8 mouse cellular contexts compared by ENCODE assay signal in genomic region chr7:127931351-127932135, GRCm38 (mm10). TPM values are rescaled to one million over a fixed set of nuclear protein-coding genes. Genes with fewer than 3 reads are reported as not detected.
DNase-seq lines count a peak whose midpoint lies in the region; ATAC-seq and TF ChIP-seq lines count a peak whose summit lies in the region.

No protein-coding gene starts in this region.

- no peak overlapping the region for H3K4me2 ChIP-seq in forebrain, embryonic 11.5 days (ENCODE audit: low read depth, low read length, severe bottlenecking)
- H3K4me2 ChIP-seq in forebrain, embryonic 16.5 days (ENCODE audit: low read length) = no peak overlapping the region
- peak overlapping the region; percentile 28 for H3K4me2 ChIP-seq in intestine, postnatal 0 days (replicated peaks; ENCODE audit: low read depth)
- peak overlapping the region; percentile 40 for H3K4me2 ChIP-seq in lung, embryonic 14.5 days

- WGBS in forebrain, embryonic 11.5 days = 29% methylated on average over 13 of the region's 13 CpGs
- 36% methylated on average over 13 of the region's 13 CpGs for WGBS in forebrain, embryonic 16.5 days
- 21% methylated on average over 13 of the region's 13 CpGs for WGBS in intestine, postnatal 0 days
- 25% methylated on average over 13 of the region's 13 CpGs for WGBS in lung, embryonic 14.5 days

- no peak for TF ChIP-seq CTCF in intestine, postnatal 0 days (IDR thresholded peaks at IDR 0.05; ENCODE audit: low read depth)
- no peak for TF ChIP-seq CTCF in lung, embryonic 14.5 days (IDR thresholded peaks at IDR 0.05; ENCODE audit: low read depth)

- H3K27me3 ChIP-seq in forebrain, embryonic 11.5 days (ENCODE audit: control insufficient read depth, insufficient read depth, low read length) = peaks cover 5% of the 10 kb centered on the region
- H3K27me3 ChIP-seq in forebrain, embryonic 16.5 days (replicated peaks; ENCODE audit: control insufficient read depth, insufficient read depth, low read length) = peaks cover 23% of the 10 kb centered on the region
- no peaks in the 10 kb centered on the region for H3K27me3 ChIP-seq in intestine, postnatal 0 days (replicated peaks; ENCODE audit: control insufficient read depth, insufficient read depth, low read length)
- peaks cover 5% of the 10 kb centered on the region; the same call in 1 of the 2 replicates for H3K27me3 ChIP-seq in lung, embryonic 14.5 days (ENCODE audit: insufficient read depth, low read length)

- peak; percentile 53 for DNase-seq in forebrain, embryonic 11.5 days (ENCODE audit: low spot score)
- DNase-seq in adrenal gland, postnatal 36 days = peak; percentile 70
- DNase-seq in lung, embryonic 14.5 days = peak; percentile 72
- no peak for DNase-seq in frontal cortex, adult 2 months (ENCODE audit: extremely low spot score in 1 of 2, low spot score in 1 of 2)
- DNase-seq in ovary, postnatal 14 days (ENCODE audit: low spot score) = no peak

- no peaks in the 10 kb centered on the region for H3K36me3 ChIP-seq in forebrain, embryonic 11.5 days (ENCODE audit: control insufficient read depth, insufficient read depth, low read length)
- H3K36me3 ChIP-seq in forebrain, embryonic 16.5 days (ENCODE audit: control insufficient read depth, insufficient read depth) = no peaks in the 10 kb centered on the region
- 0 out of 2 replicates have a peak, but pooled peaks cover under 1% of the 10 kb centered on the region for H3K36me3 ChIP-seq in intestine, postnatal 0 days (ENCODE audit: control insufficient read depth, insufficient read depth)
- peaks cover 6% of the 10 kb centered on the region for H3K36me3 ChIP-seq in lung, embryonic 14.5 days (ENCODE audit: insufficient read depth)

- H3K4me3 ChIP-seq in forebrain, embryonic 11.5 days (ENCODE audit: low read depth, low read length) = no peak overlapping the region
- H3K4me3 ChIP-seq in forebrain, embryonic 16.5 days (replicated peaks; ENCODE audit: low read length) = no peak overlapping the region
- H3K4me3 ChIP-seq in intestine, postnatal 0 days (ENCODE audit: low read depth, low read length) = no peak overlapping the region
- peak overlapping the region; percentile 10; the same call in 1 of the 2 replicates for H3K4me3 ChIP-seq in lung, embryonic 14.5 days (ENCODE audit: low read depth, low read length)

- no peak for ATAC-seq in forebrain, embryonic 11.5 days (replicated peaks; ENCODE audit: low FRiP score)
- no peak for ATAC-seq in forebrain, embryonic 16.5 days
- ATAC-seq in intestine, postnatal 0 days = no peak
- no peak for ATAC-seq in lung, embryonic 14.5 days (ENCODE audit: insufficient read depth)
- no peak for ATAC-seq in CD4-positive, CD25-positive, alpha-beta regulatory T cell, adult 4 months

- H3K4me1 ChIP-seq in forebrain, embryonic 11.5 days (replicated peaks; ENCODE audit: control insufficient read depth, insufficient read depth, low read length) = peaks cover 15% of the 10 kb centered on the region; the same call in 1 of the 2 replicates
- peaks cover 18% of the 10 kb centered on the region for H3K4me1 ChIP-seq in forebrain, embryonic 16.5 days (replicated peaks; ENCODE audit: control insufficient read depth, insufficient read depth, low read length)
- H3K4me1 ChIP-seq in intestine, postnatal 0 days (replicated peaks; ENCODE audit: control insufficient read depth, insufficient read depth, low read length) = peaks cover 4% of the 10 kb centered on the region; the same call in 1 of the 2 replicates
- peaks cover 6% of the 10 kb centered on the region for H3K4me1 ChIP-seq in lung, embryonic 14.5 days (ENCODE audit: insufficient read depth)

- H3K9ac ChIP-seq in forebrain, embryonic 11.5 days (ENCODE audit: low read length) = no peak overlapping the region; the same call in 1 of the 2 replicates
- no peak overlapping the region for H3K9ac ChIP-seq in forebrain, embryonic 16.5 days (replicated peaks; ENCODE audit: low read depth, low read length)
- no peak overlapping the region for H3K9ac ChIP-seq in intestine, postnatal 0 days (ENCODE audit: low read depth, low read length)
- peak overlapping the region; percentile 11; the same call in 1 of the 2 replicates for H3K9ac ChIP-seq in lung, embryonic 14.5 days

- no peak overlapping the region for H3K27ac ChIP-seq in forebrain, embryonic 11.5 days (ENCODE audit: low read depth, low read length)
- no peak overlapping the region for H3K27ac ChIP-seq in forebrain, embryonic 16.5 days (ENCODE audit: low read length)
- H3K27ac ChIP-seq in intestine, postnatal 0 days (ENCODE audit: low read depth, low read length) = no peak overlapping the region; the same call in 1 of the 2 replicates
- H3K27ac ChIP-seq in lung, embryonic 14.5 days (ENCODE audit: low read depth) = peak overlapping the region; percentile 85

- H3K9me3 ChIP-seq in forebrain, embryonic 11.5 days (ENCODE audit: control insufficient read depth, low read length) = no peaks in the 10 kb centered on the region
- no peaks in the 10 kb centered on the region for H3K9me3 ChIP-seq in forebrain, embryonic 16.5 days (ENCODE audit: control insufficient read depth, low read length)
- no peaks in the 10 kb centered on the region for H3K9me3 ChIP-seq in intestine, postnatal 0 days (ENCODE audit: control insufficient read depth)
- no peaks in the 10 kb centered on the region for H3K9me3 ChIP-seq in lung, embryonic 14.5 days (ENCODE audit: low read depth, low read length)

RNA-seq across cellular contexts. Expression of gene Prss8, which starts 1.6 kb away (rescaled TPM):
- 1.8 and 3.1 TPM in 2 replicates for polyA plus RNA-seq in forebrain, embryonic 11.5 days (2014; fragmentation: Nextera tagmentation; extraction: Ambion mirVana)
- polyA plus RNA-seq in forebrain, embryonic 16.5 days (2015; fragmentation: Nextera tagmentation; extraction: Ambion mirVana) = 0.19 and 0.32 TPM in 2 replicates
- not detected for total RNA-seq in adrenal gland, postnatal 36 days (2021)
- polyA plus RNA-seq in intestine, postnatal 0 days (2015; fragmentation: Nextera tagmentation; extraction: Ambion mirVana) = 63.0 and 64.4 TPM in 2 replicates
- polyA plus RNA-seq in lung, embryonic 14.5 days (2014; fragmentation: Nextera tagmentation; extraction: Ambion mirVana) = 48.8 and 51.7 TPM in 2 replicates
- polyA plus RNA-seq in frontal cortex, adult 2 months (2012; rRNA removed) = 0.36 and 0.86 TPM in 2 replicates
- not detected for polyA plus RNA-seq in CD4-positive, CD25-positive, alpha-beta regulatory T cell, adult 4 months (2017; shearing (Covaris generic))

RNA-seq across cellular contexts. Expression of gene Prss36, which starts 15.0 kb away (rescaled TPM):
- 10.4 and 10.7 TPM in 2 replicates for polyA plus RNA-seq in forebrain, embryonic 11.5 days (2014; fragmentation: Nextera tagmentation; extraction: Ambion mirVana)
- 13.2 TPM in 2 replicates for polyA plus RNA-seq in forebrain, embryonic 16.5 days (2015; fragmentation: Nextera tagmentation; extraction: Ambion mirVana)
- 10 to 100 TPM in 1 of 2 experiments, 1 to 10 TPM in 1; 6.7 to 10.7 TPM for total RNA-seq in adrenal gland, postnatal 36 days (2021)
- 6.3 and 6.6 TPM in 2 replicates for polyA plus RNA-seq in intestine, postnatal 0 days (2015; fragmentation: Nextera tagmentation; extraction: Ambion mirVana)
- 9.2 and 9.7 TPM in 2 replicates for polyA plus RNA-seq in lung, embryonic 14.5 days (2014; fragmentation: Nextera tagmentation; extraction: Ambion mirVana)
- polyA plus RNA-seq in frontal cortex, adult 2 months (2012; rRNA removed) = 14.0 and 15.0 TPM in 2 replicates
- 1 to 10 TPM; 2.5 to 4.3 TPM for polyA plus RNA-seq in CD4-positive, CD25-positive, alpha-beta regulatory T cell, adult 4 months (2017; shearing (Covaris generic))

RNA-seq across cellular contexts. Expression of gene Kat8, which starts 19.2 kb away (rescaled TPM):
- 55.9 and 58.3 TPM in 2 replicates for polyA plus RNA-seq in forebrain, embryonic 11.5 days (2014; fragmentation: Nextera tagmentation; extraction: Ambion mirVana)
- 53.3 and 55.4 TPM in 2 replicates for polyA plus RNA-seq in forebrain, embryonic 16.5 days (2015; fragmentation: Nextera tagmentation; extraction: Ambion mirVana)
- 10 to 100 TPM; 25.9 to 27.9 TPM for total RNA-seq in adrenal gland, postnatal 36 days (2021)
- polyA plus RNA-seq in intestine, postnatal 0 days (2015; fragmentation: Nextera tagmentation; extraction: Ambion mirVana) = 17.4 and 18.0 TPM in 2 replicates
- 39.5 and 42.8 TPM in 2 replicates for polyA plus RNA-seq in lung, embryonic 14.5 days (2014; fragmentation: Nextera tagmentation; extraction: Ambion mirVana)
- polyA plus RNA-seq in frontal cortex, adult 2 months (2012; rRNA removed) = 37.3 and 39.1 TPM in 2 replicates
- polyA plus RNA-seq in CD4-positive, CD25-positive, alpha-beta regulatory T cell, adult 4 months (2017; shearing (Covaris generic)) = 10 to 100 TPM; 39.8 to 41.9 TPM

RNA-seq across cellular contexts. Expression of gene Bckdk, which starts 27.7 kb away (rescaled TPM):
- polyA plus RNA-seq in forebrain, embryonic 11.5 days (2014; fragmentation: Nextera tagmentation; extraction: Ambion mirVana) = 102 and 139 TPM in 2 replicates
- 79.4 and 81.7 TPM in 2 replicates for polyA plus RNA-seq in forebrain, embryonic 16.5 days (2015; fragmentation: Nextera tagmentation; extraction: Ambion mirVana)
- 100 to 1,000 TPM; 101 to 115 TPM for total RNA-seq in adrenal gland, postnatal 36 days (2021)
- polyA plus RNA-seq in intestine, postnatal 0 days (2015; fragmentation: Nextera tagmentation; extraction: Ambion mirVana) = 94.0 and 94.2 TPM in 2 replicates
- 152 and 169 TPM in 2 replicates for polyA plus RNA-seq in lung, embryonic 14.5 days (2014; fragmentation: Nextera tagmentation; extraction: Ambion mirVana)
- polyA plus RNA-seq in frontal cortex, adult 2 months (2012; rRNA removed) = 50.4 and 51.0 TPM in 2 replicates
- polyA plus RNA-seq in CD4-positive, CD25-positive, alpha-beta regulatory T cell, adult 4 months (2017; shearing (Covaris generic)) = 100 to 1,000 TPM in 1 of 2 experiments, 10 to 100 TPM in 1; 59.0 to 108 TPM

RNA-seq across cellular contexts. Expression of gene Fus, which starts 35.7 kb away (rescaled TPM):
- 44.7 and 62.6 TPM in 2 replicates for polyA plus RNA-seq in forebrain, embryonic 11.5 days (2014; fragmentation: Nextera tagmentation; extraction: Ambion mirVana)
- 342 and 386 TPM in 2 replicates for polyA plus RNA-seq in forebrain, embryonic 16.5 days (2015; fragmentation: Nextera tagmentation; extraction: Ambion mirVana)
- total RNA-seq in adrenal gland, postnatal 36 days (2021) = 100 to 1,000 TPM; 170 to 229 TPM
- 120 and 132 TPM in 2 replicates for polyA plus RNA-seq in intestine, postnatal 0 days (2015; fragmentation: Nextera tagmentation; extraction: Ambion mirVana)
- polyA plus RNA-seq in lung, embryonic 14.5 days (2014; fragmentation: Nextera tagmentation; extraction: Ambion mirVana) = 54.6 and 57.9 TPM in 2 replicates
- 446 and 481 TPM in 2 replicates for polyA plus RNA-seq in frontal cortex, adult 2 months (2012; rRNA removed)
- polyA plus RNA-seq in CD4-positive, CD25-positive, alpha-beta regulatory T cell, adult 4 months (2017; shearing (Covaris generic)) = 10 to 100 TPM; 59.4 to 88.7 TPM

Comparison
In these comparisons a context has a peak if more than half of its experiments do, and no peak if none do; other contexts are left out.
1. DNase-seq: peak in forebrain, embryonic 11.5 days (single experiment), adrenal gland, postnatal 36 days (2 of 2) and lung, embryonic 14.5 days (single experiment); none in frontal cortex, adult 2 months (0 of 2) and ovary, postnatal 14 days (single experiment).
2. H3K4me2 ChIP-seq: peak in intestine, postnatal 0 days (single experiment) and lung, embryonic 14.5 days (single experiment); none in forebrain, embryonic 11.5 days (single experiment) and forebrain, embryonic 16.5 days (single experiment).
3. RNA of gene Prss8, which starts 1.6 kb away (polyA plus RNA-seq): 63.0 to 64.4 TPM in intestine, postnatal 0 days and 48.8 to 51.7 TPM in lung, embryonic 14.5 days; 1.8 to 3.1 TPM in forebrain, embryonic 11.5 days, 0.36 to 0.86 TPM in frontal cortex, adult 2 months, 0.19 to 0.32 TPM in forebrain, embryonic 16.5 days and not detected in CD4-positive, CD25-positive, alpha-beta regulatory T cell, adult 4 months; every median in the first group is over 10 times any median in the second.